Mouse (Mus musculus): ENCODE measurements around the gene Stat4. TPM values are rescaled to one million over a fixed set of nuclear protein-coding genes. Genes with fewer than 3 reads are reported as not detected.

The Stat4 gene
- total and polyA plus RNA-seq, 3 experiments = 11.4 to 17.5 (median 16.7) TPM

DNA sequence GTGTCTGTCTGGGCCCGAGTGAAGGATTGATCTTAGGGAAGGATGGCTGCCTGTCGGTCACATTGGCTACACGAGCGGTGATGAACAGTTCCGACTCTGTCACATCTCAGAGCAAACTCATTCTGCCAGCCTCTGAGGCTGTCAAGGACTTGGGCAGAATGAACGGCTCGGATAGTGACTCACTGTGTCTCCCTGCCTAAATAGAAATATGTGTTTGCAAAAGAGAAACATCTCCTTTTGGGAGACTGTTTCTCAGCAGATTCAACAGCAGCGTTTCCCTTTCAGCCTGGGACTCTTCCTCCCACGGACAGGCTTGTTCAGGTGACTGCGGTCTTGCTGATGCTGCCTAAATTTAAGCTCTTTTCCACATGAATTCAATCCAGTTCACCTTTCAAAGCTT lies 169.4 kb downstream of the Stat4 start:
- DNase-seq (ENCODE audit: extremely low read depth) = no peak
- no peaks in the 10 kb centered on the region for H3K9me3 ChIP-seq (replicated peaks; ENCODE audit: low read length)
- H3K4me2 ChIP-seq (ENCODE audit: insufficient read depth, low read depth, poor library complexity, severe bottlenecking) = no peak overlapping the region
- no peak overlapping the region for H3K9ac ChIP-seq (ENCODE audit: insufficient read depth, low read depth)
- H3K4me1 ChIP-seq (ENCODE audit: control insufficient read depth in 1 of 2, insufficient read depth in 2 of 2) = peaks cover 0 to 3% of the 10 kb centered on the region in 2 experiments; a peak in 1 of 4 replicates
- in situ Hi-C loops (cut with MboI; ENCODE audit: low pct_ligation_motif_present, low pct_unique_long_range_greater_than_20kb, low sequenced_read_pairs) = no loop called here
- H3K79me2 ChIP-seq (replicated peaks; ENCODE audit: control insufficient read depth, extremely low read depth, insufficient read depth, poor library complexity, severe bottlenecking) = no peaks in the 10 kb centered on the region; the same call in 1 of the 2 replicates
- dilution Hi-C loops (cut with MboI; ENCODE audit: extremely low pct_ligation_motif_present, extremely low pct_unique_long_range_greater_than_20kb, low sequenced_read_pairs) = no loop called here
- peaks cover 88 to 98% of the 10 kb centered on the region in 2 experiments for H3K36me3 ChIP-seq (replicated peaks in 1 of 2; ENCODE audit: control insufficient read depth in 1 of 2, insufficient read depth in 1 of 2, low read length in 1 of 2)
- no peak overlapping the region for H3K27ac ChIP-seq (ENCODE audit: insufficient read depth, low read depth)
- no peak overlapping the region for H3K4me3 ChIP-seq (replicated peaks in 1 of 3; ENCODE audit: low read depth in 2 of 3, low read length in 2 of 3, poor library complexity in 1 of 3)
- H3K27me3 ChIP-seq (replicated peaks) = no peaks in the 10 kb centered on the region
- TF ChIP-seq PAX5 (IDR thresholded peaks at IDR 0.05; ENCODE audit: low read length) (no peak), MAX (IDR thresholded peaks at IDR 0.05; ENCODE audit: low read length) (no peak), RCOR1 (conservative IDR thresholded peaks at IDR 0.05; ENCODE audit: low read depth, low read length) (no peak), MXI1 (IDR thresholded peaks at IDR 0.05; ENCODE audit: low read depth, low read length) (no peak), NRF1 (IDR thresholded peaks at IDR 0.05; ENCODE audit: low read depth, low read length) (no peak), E2F4 (IDR thresholded peaks at IDR 0.05; ENCODE audit: insufficient replicate concordance, low read depth, low read length) (no peak), ETS1 (conservative IDR thresholded peaks at IDR 0.05; ENCODE audit: low read depth, low read length) (no peak), ZC3H11A (IDR thresholded peaks at IDR 0.05; ENCODE audit: low read depth, low read length) (no peak), SIN3A (IDR thresholded peaks at IDR 0.05; ENCODE audit: low read length) (no peak), NELFE (IDR thresholded peaks at IDR 0.05; ENCODE audit: low read depth, low read length) (no peak), HCFC1 (IDR thresholded peaks at IDR 0.05; ENCODE audit: low read depth, low read length) (no peak)

Other genes with a start within 250 kb of the Stat4 start
- not detected in 2 replicates for gene Myo1b, start 71.1 kb upstream of the Stat4 start, total RNA-seq (2012; rRNA removed)
- gene Myo1b, start 71.1 kb upstream of the Stat4 start, total RNA-seq (2014; rRNA removed) = 0.07 and 0.47 TPM in 2 replicates
- 0.07 TPM in 1 of 2 replicates, not detected in the other for gene Myo1b, start 71.1 kb upstream of the Stat4 start, polyA plus RNA-seq (2012; ENCODE audit: insufficient read length, low read depth)
- 119 and 143 TPM in 2 replicates for gene Stat1, start 132.3 kb downstream of the Stat4 start, total RNA-seq (2012; rRNA removed)
- gene Stat1, start 132.3 kb downstream of the Stat4 start, total RNA-seq (2014; rRNA removed) = 179 and 190 TPM in 2 replicates
- gene Stat1, start 132.3 kb downstream of the Stat4 start, polyA plus RNA-seq (2012; ENCODE audit: insufficient read length, low read depth) = 94.6 and 101 TPM in 2 replicates
- gene Gls, start 246.1 kb downstream of the Stat4 start, total RNA-seq (2012; rRNA removed) = 107 and 132 TPM in 2 replicates
- gene Gls, start 246.1 kb downstream of the Stat4 start, total RNA-seq (2014; rRNA removed) = 182 and 270 TPM in 2 replicates
- 126 and 150 TPM in 2 replicates for gene Gls, start 246.1 kb downstream of the Stat4 start, polyA plus RNA-seq (2012; ENCODE audit: insufficient read length, low read depth)